Mouse (Mus musculus): ENCODE measurements at regions not wholly inside any gene's neighbourhood (a gene's known extent, or its start where the extent isn't known, plus 50 kb on each side); places are given as distances from the start of the nearest gene placed in this dataset.

- no peak for ATAC-seq (replicated peaks in 1 of 2; ENCODE audit: insufficient read depth in 1 of 2, low FRiP score in 2 of 2, low TSS enrichment in 1 of 2, low read depth in 1 of 2, poor library complexity in 2 of 2, severe bottlenecking in 2 of 2)
Measured at GRCm38 (mm10) chr12:69436839-69437501, 64.7 kb upstream of the Gm9887 start.

- ATAC-seq (replicated peaks in 1 of 2; ENCODE audit: insufficient read depth in 1 of 2, low FRiP score in 2 of 2, low TSS enrichment in 1 of 2, low read depth in 1 of 2, poor library complexity in 2 of 2, severe bottlenecking in 2 of 2), result no peak
Measured at GRCm38 (mm10) chr12:69434315-69434714, 62.1 kb upstream of the Gm9887 start.

GRCm38 (mm10) chr12:69432086-69432485 lies 59.8 kb upstream of the Gm9887 start:
- no peak for ATAC-seq (replicated peaks in 1 of 2; ENCODE audit: insufficient read depth in 1 of 2, low FRiP score in 2 of 2, low TSS enrichment in 1 of 2, low read depth in 1 of 2, poor library complexity in 2 of 2, severe bottlenecking in 2 of 2)

- no peak for ATAC-seq (replicated peaks in 1 of 2; ENCODE audit: insufficient read depth in 1 of 2, low FRiP score in 2 of 2, low TSS enrichment in 1 of 2, low read depth in 1 of 2, poor library complexity in 2 of 2, severe bottlenecking in 2 of 2)
Measured at GRCm38 (mm10) chr12:69428108-69428507, 55.9 kb upstream of the Gm9887 start.

- no peak for ATAC-seq (replicated peaks in 1 of 2; ENCODE audit: insufficient read depth in 1 of 2, low FRiP score in 2 of 2, low TSS enrichment in 1 of 2, low read depth in 1 of 2, poor library complexity in 2 of 2, severe bottlenecking in 2 of 2)
Measured at GRCm38 (mm10) chr12:69425610-69426009, 53.4 kb upstream of the Gm9887 start.

GRCm38 (mm10) chr12:69424971-69425370 lies 52.7 kb upstream of the Gm9887 start:
- ATAC-seq (replicated peaks in 1 of 2; ENCODE audit: insufficient read depth in 1 of 2, low FRiP score in 2 of 2, low TSS enrichment in 1 of 2, low read depth in 1 of 2, poor library complexity in 2 of 2, severe bottlenecking in 2 of 2), result no peak

All from hematopoietic stem cell, adult 5-6 weeks (primary cell).